Mouse (Mus musculus) midbrain, postnatal 0 days (tissue): ENCODE data around the gene Evc. TPM values are rescaled to one million over a fixed set of nuclear protein-coding genes. Genes with fewer than 3 reads are reported as not detected.
A peak's percentile ranks its signal among the peaks of the same experiment; 100 is the strongest.

Experiments used
- ATAC-seq: fragments of 200-750 bp; cut with Nextera tagmentation; 2 replicates; pipeline ENCODE4 v1.8.0; 2017; ENCODE audit warnings: moderate number of reproducible peaks, mild to moderate bottlenecking, moderate TSS enrichment, moderate library complexity; ENCODE audit not compliant: low FRiP score
- DNase-seq: peaks from one replicate; pipeline ENCODE4 v3.0.0-alpha.2; 2015; ENCODE audit warnings: low spot score
- H3K27ac ChIP-seq: fragments of 300-500 bp; sonication (generic); 2 replicates; pipeline ENCODE4 v1.5.1; 2014; ENCODE audit warnings: low read depth, mild to moderate bottlenecking, low read length, mixed read lengths
- H3K27me3 ChIP-seq: fragments of 300-500 bp; sonication (generic); 2 replicates; pipeline ENCODE4 v1.6.1; 2014; ENCODE audit warnings: low read length, control low read depth, mixed read lengths; ENCODE audit not compliant: insufficient read depth
- H3K36me3 ChIP-seq: fragments of 300-500 bp; sonication (generic); 2 replicates; pipeline ENCODE4 v1.6.1; 2014; ENCODE audit warnings: low read length, control low read depth, mixed read lengths; ENCODE audit not compliant: insufficient read depth
- H3K4me1 ChIP-seq: fragments of 300-500 bp; sonication (generic); 2 replicates; pipeline ENCODE4 v1.6.1; 2014; ENCODE audit warnings: mild to moderate bottlenecking, control low read depth, antibody characterized with exemption, low read length, mixed read lengths; ENCODE audit not compliant: insufficient read depth
- H3K4me2 ChIP-seq: fragments of 300-500 bp; sonication (generic); 2 replicates; pipeline ENCODE4 v1.6.1; 2014; ENCODE audit warnings: low read depth, mild to moderate bottlenecking, low read length, mixed read lengths; ENCODE audit not compliant: poor library complexity, severe bottlenecking
- H3K4me3 ChIP-seq: fragments of 300-500 bp; sonication (generic); 2 replicates; pipeline ENCODE4 v1.5.1; 2014; ENCODE audit warnings: low read depth, mild to moderate bottlenecking, low read length, moderate library complexity
- H3K9ac ChIP-seq: fragments of 300-500 bp; sonication (generic); replicated peaks from 2 replicates; pipeline ENCODE4 v1.6.1; 2014; ENCODE audit warnings: mild to moderate bottlenecking, low read length, moderate library complexity, mixed read lengths; ENCODE audit not compliant: poor library complexity, severe bottlenecking
- H3K9me3 ChIP-seq: fragments of 300-500 bp; sonication (generic); 2 replicates; pipeline ENCODE4 v1.6.1; 2016; ENCODE audit warnings: low read length, control low read depth
- CTCF ChIP-seq: IDR thresholded peaks from 2 replicates; pipeline ENCODE4 v1.5.1; 2016; ENCODE audit warnings: antibody characterized with exemption, mild to moderate bottlenecking
- WGBS: fragments of 180-500 bp; shearing (Covaris S2); extraction: QIAGEN DNeasy Blood & Tissue Kit; methylation state at CpG from one replicate; pipeline ENCODE4 v1.1.7; 2014; 5-methylcytosine and 5-hydroxymethylcytosine counted together
- polyA plus RNA-seq: library from polyadenylated mRNA; unstranded; fragments of >200 nt; fragmentation: Nextera tagmentation; extraction: Ambion mirVana; gene quantifications from 2 replicates; pipeline ENCODE4 v1.2.1, GENCODE M21; 2015
- total RNA-seq: library from RNA; depleted of rRNA; stranded (reverse); fragments of >200 nt; gene quantifications from 2 replicates; pipeline ENCODE4 v1.2.3, GENCODE M21; 2014

Evc gene
- total and polyA plus RNA-seq, 2 experiments from 2014 or later, result 2.8 to 8.3 TPM

GRCm38 (mm10) chr5:37363284-37363683 is 26.6 kb upstream of the Evc start:
- WGBS, result 89% methylated on average over 5 of the region's 5 CpGs
- Histone ChIP-seq H3K4me2 (no peak overlapping the region), H3K9me3 (no peaks in the 10 kb centered on the region), H3K27me3 (no peaks in the 10 kb centered on the region), H3K36me3 (no peaks in the 10 kb centered on the region), H3K27ac (no peak overlapping the region), H3K4me3 (no peak overlapping the region), H3K4me1 (peaks cover 8% of the 10 kb centered on the region; the same call in 1 of the 2 replicates), H3K9ac (no peak overlapping the region)
- no peak for TF ChIP-seq CTCF
- ATAC-seq (no peak), DNase-seq (no peak)

DNA sequence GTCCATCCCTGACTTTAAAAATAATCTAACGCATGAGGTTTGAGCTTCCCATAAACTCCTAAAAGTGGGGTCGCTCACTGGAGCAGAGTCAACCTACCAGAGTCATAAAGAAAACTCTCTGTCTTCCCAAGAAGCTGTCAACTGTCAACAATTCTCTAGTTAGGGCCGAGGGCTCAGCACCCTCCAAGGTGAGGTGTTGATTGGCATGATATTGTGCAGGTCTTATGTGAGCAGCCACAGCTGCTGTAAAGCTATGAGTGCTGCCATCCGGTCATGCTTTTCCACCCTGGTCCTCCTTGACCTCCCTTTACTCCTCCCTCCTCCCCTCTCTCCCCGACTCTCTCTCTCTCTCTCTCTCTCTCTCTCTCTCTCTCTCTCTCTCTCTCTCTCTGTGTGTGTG is 25.9 kb upstream of the Evc start:
- Histone ChIP-seq H3K27me3 (no peaks in the 10 kb centered on the region), H3K4me2 (no peak overlapping the region), H3K4me3 (no peak overlapping the region), H3K4me1 (peaks cover 8% of the 10 kb centered on the region; the same call in 1 of the 2 replicates), H3K9me3 (no peaks in the 10 kb centered on the region), H3K36me3 (no peaks in the 10 kb centered on the region), H3K27ac (no peak overlapping the region), H3K9ac (no peak overlapping the region)
- ATAC-seq (no peak), DNase-seq (no peak)
- no peak for TF ChIP-seq CTCF
- 85% methylated on average over 5 of the region's 5 CpGs for whole genome bisulfite sequencing

DNA sequence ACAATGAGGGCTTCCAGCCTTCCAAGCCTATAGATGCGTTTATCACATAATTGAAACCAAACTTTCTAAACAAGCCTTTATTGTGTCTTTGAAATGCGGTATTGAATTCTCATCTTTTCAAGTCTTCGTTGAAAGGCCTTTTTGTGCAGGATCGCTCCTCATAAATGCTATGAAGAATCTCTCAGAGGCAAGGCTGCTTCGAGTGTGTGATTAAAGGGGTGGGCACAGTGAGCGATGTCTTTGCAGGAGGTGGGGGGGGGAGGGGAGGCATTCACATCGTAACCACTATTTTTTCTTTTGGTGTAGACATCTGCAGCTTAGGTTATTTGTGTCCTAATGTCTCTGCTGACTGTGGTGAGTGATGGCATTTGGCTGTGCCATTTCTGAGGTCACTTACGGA is 19.3 kb upstream of the Evc start:
- no peak for DNase-seq
- ATAC-seq, result no peak
- Histone ChIP-seq H3K36me3 (no peaks in the 10 kb centered on the region), H3K4me1 (no peaks in the 10 kb centered on the region), H3K4me3 (no peak overlapping the region), H3K9ac (no peak overlapping the region), H3K4me2 (no peak overlapping the region), H3K27ac (no peak overlapping the region), H3K9me3 (no peaks in the 10 kb centered on the region), H3K27me3 (no peaks in the 10 kb centered on the region)
- 57% methylated on average over 8 of the region's 8 CpGs for whole genome bisulfite sequencing
- no peak for TF ChIP-seq CTCF

- 90% methylated on average over 4 of the region's 4 CpGs for WGBS
- H3K4me2 ChIP-seq, result no peak overlapping the region
- TF ChIP-seq CTCF, result peak; percentile 62
- no peaks in the 10 kb centered on the region for H3K27me3 ChIP-seq
- H3K27ac ChIP-seq, result no peak overlapping the region
- H3K36me3 ChIP-seq, result no peaks in the 10 kb centered on the region
- H3K4me3 ChIP-seq, result no peak overlapping the region
- DNase-seq (peak; percentile 22), ATAC-seq (no peak)
- H3K4me1 ChIP-seq, result no peaks in the 10 kb centered on the region
- no peak overlapping the region for H3K9ac ChIP-seq
- no peaks in the 10 kb centered on the region for H3K9me3 ChIP-seq
Measured at GRCm38 (mm10) chr5:37354385-37354784, 17.7 kb upstream of the Evc start.

GRCm38 (mm10) chr5:37351791-37352190 is 15.1 kb upstream of the Evc start:
- ATAC-seq, result no peak
- H3K9ac ChIP-seq, result no peak overlapping the region
- DNase-seq, result no peak
- no peak for TF ChIP-seq CTCF
- H3K27ac ChIP-seq, result no peak overlapping the region
- no peaks in the 10 kb centered on the region for H3K4me1 ChIP-seq
- no peaks in the 10 kb centered on the region for H3K36me3 ChIP-seq
- no peak overlapping the region for H3K4me3 ChIP-seq
- H3K9me3 ChIP-seq, result no peaks in the 10 kb centered on the region
- no peak overlapping the region for H3K4me2 ChIP-seq
- 85% methylated on average over 2 of the region's 2 CpGs for WGBS
- no peaks in the 10 kb centered on the region for H3K27me3 ChIP-seq

DNA sequence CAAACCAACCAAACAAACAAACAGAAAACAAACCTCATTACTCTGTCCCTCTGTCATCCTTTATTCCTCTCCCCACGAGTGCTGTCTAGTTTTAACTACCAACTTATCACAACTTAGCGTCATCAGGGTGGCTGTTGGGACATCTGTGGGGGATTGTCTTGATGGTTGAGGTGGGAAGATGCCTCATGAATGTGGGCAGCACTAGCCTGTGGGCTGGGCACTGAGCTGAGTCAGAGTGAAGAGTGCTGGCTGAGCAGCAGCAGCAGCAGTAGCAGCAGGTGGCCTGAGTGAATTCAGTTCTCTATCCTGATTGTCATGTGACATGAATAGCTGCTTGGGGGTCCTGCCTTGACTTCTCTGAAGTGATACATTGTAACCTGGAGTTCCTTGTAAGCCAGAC is 7.3 kb upstream of the Evc start:
- no peak for TF ChIP-seq CTCF
- H3K4me1 ChIP-seq, result 0 out of 2 replicates have a peak, but pooled peaks cover under 1% of the 10 kb centered on the region
- WGBS, result 96% methylated on average over 2 of the region's 2 CpGs

More for the DNA sequence above, 7.3 kb upstream of the Evc start:
- ATAC-seq (no peak), DNase-seq (no peak)
- no peak overlapping the region for H3K9ac ChIP-seq
- H3K27ac ChIP-seq, result no peak overlapping the region
- H3K27me3 ChIP-seq, result no peaks in the 10 kb centered on the region
- no peaks in the 10 kb centered on the region for H3K36me3 ChIP-seq
- no peak overlapping the region for H3K4me3 ChIP-seq
- no peak overlapping the region for H3K4me2 ChIP-seq
- no peaks in the 10 kb centered on the region for H3K9me3 ChIP-seq
